Mouse (Mus musculus): ENCODE measurements around the gene Podnl1. TPM values are rescaled to one million over a fixed set of nuclear protein-coding genes. Genes with fewer than 3 reads are reported as not detected.

Podnl1 gene
- total RNA-seq (2021), result not detected
- long read RNA-seq, experiment 1, result 0 reads
- long read RNA-seq, experiment 2, result 0 reads

- Histone ChIP-seq H3K4me3 (no peak within 1 kb of the TSS), H3K27ac (no peak within 1 kb of the TSS)
- intact Hi-C loops (cut with DNase I), result no loop called here
- DNase-seq, result no peak
- TF ChIP-seq CTCF (IDR thresholded peaks at IDR 0.05), result no peak
These were observed at the start of gene Podnl1 for GRCm38 (mm10) chr8:84125656-84126055. Gene Podnl1 (plus strand): TSS chr8:84125989.

GRCm38 (mm10) chr8:84076412-84076811, 49.4 kb upstream of the Podnl1 start:
- Histone ChIP-seq H3K27ac (peak overlapping the region; percentile 68), H3K4me3 (no peak overlapping the region)
- no peak; the same call in 1 of the 2 replicates for TF ChIP-seq CTCF (IDR thresholded peaks at IDR 0.05)
- DNase-seq, result no peak
- intact Hi-C loops (cut with DNase I), result no loop called here

- DNase-seq, result peak; percentile 54
- intact Hi-C loops (cut with DNase I), result no loop called here
- TF ChIP-seq CTCF (IDR thresholded peaks at IDR 0.05), result no peak
- H3K27ac ChIP-seq, result peak overlapping the region; percentile 68
- no peak overlapping the region for H3K4me3 ChIP-seq
These were observed 48.9 kb upstream of the Podnl1 start for GRCm38 (mm10) chr8:84076849-84077248.

GRCm38 (mm10) chr8:84079206-84079605, 46.6 kb upstream of the Podnl1 start:
- DNase-seq, result peak; percentile 7
- intact Hi-C loops (cut with DNase I), result no loop called here
- no peak overlapping the region for H3K4me3 ChIP-seq
- TF ChIP-seq CTCF (IDR thresholded peaks at IDR 0.05), result no peak
- H3K27ac ChIP-seq, result no peak overlapping the region

GRCm38 (mm10) chr8:84083829-84084241, 42.0 kb upstream of the Podnl1 start:
- TF ChIP-seq CTCF (IDR thresholded peaks at IDR 0.05), result peak; percentile 37
- intact Hi-C loops (cut with DNase I), result no loop called here
- H3K27ac ChIP-seq, result peak overlapping the region; percentile 55
- no peak overlapping the region for H3K4me3 ChIP-seq
- DNase-seq, result peak; percentile 86

GRCm38 (mm10) chr8:84084341-84085115, 41.3 kb upstream of the Podnl1 start:
- Histone ChIP-seq H3K27ac (peak overlapping the region; percentile 55), H3K4me3 (no peak overlapping the region)
- no peak for DNase-seq
- TF ChIP-seq CTCF (IDR thresholded peaks at IDR 0.05), result no peak
- intact Hi-C loops (cut with DNase I), result no loop called here

GRCm38 (mm10) chr8:84087156-84087555, 38.6 kb upstream of the Podnl1 start:
- DNase-seq, result no peak
- Histone ChIP-seq H3K4me3 (no peak overlapping the region), H3K27ac (no peak overlapping the region)
- intact Hi-C loops (cut with DNase I), result no loop called here
- TF ChIP-seq CTCF (IDR thresholded peaks at IDR 0.05), result no peak

GRCm38 (mm10) chr8:84087821-84088220, 38.0 kb upstream of the Podnl1 start:
- Histone ChIP-seq H3K4me3 (no peak overlapping the region), H3K27ac (no peak overlapping the region)
- TF ChIP-seq CTCF (IDR thresholded peaks at IDR 0.05), result no peak
- intact Hi-C loops (cut with DNase I), result no loop called here
- no peak for DNase-seq

GRCm38 (mm10) chr8:84089277-84089676, 36.5 kb upstream of the Podnl1 start:
- intact Hi-C loops (cut with DNase I), result no loop called here
- no peak overlapping the region for H3K27ac ChIP-seq
- DNase-seq, result no peak
- H3K4me3 ChIP-seq, result no peak overlapping the region
- TF ChIP-seq CTCF (IDR thresholded peaks at IDR 0.05), result no peak

GRCm38 (mm10) chr8:84090585-84090984, 35.2 kb upstream of the Podnl1 start:
- intact Hi-C loops (cut with DNase I), result no loop called here
- TF ChIP-seq CTCF (IDR thresholded peaks at IDR 0.05), result no peak
- no peak overlapping the region for H3K4me3 ChIP-seq
- DNase-seq, result no peak
- H3K27ac ChIP-seq, result no peak overlapping the region

- intact Hi-C loops (cut with DNase I), result no loop called here
- H3K4me3 ChIP-seq, result no peak overlapping the region
- DNase-seq, result no peak
- TF ChIP-seq CTCF (IDR thresholded peaks at IDR 0.05), result no peak
- no peak overlapping the region for H3K27ac ChIP-seq
These were observed 29.7 kb upstream of the Podnl1 start for GRCm38 (mm10) chr8:84096061-84096460.

- DNase-seq, result no peak
- H3K27ac ChIP-seq, result no peak overlapping the region
- TF ChIP-seq CTCF (IDR thresholded peaks at IDR 0.05), result no peak
- no peak overlapping the region for H3K4me3 ChIP-seq
- intact Hi-C loops (cut with DNase I), result no loop called here
These were observed 27.4 kb upstream of the Podnl1 start for GRCm38 (mm10) chr8:84098376-84098775.

- Histone ChIP-seq H3K4me3 (no peak overlapping the region), H3K27ac (no peak overlapping the region)
- no peak for TF ChIP-seq CTCF (IDR thresholded peaks at IDR 0.05)
- DNase-seq, result no peak
- intact Hi-C loops (cut with DNase I), result loop anchor here (5.0 kb wide), 1 partner anchor 34 kb away; the partner anchor contains the start of genes Gm10643 and Rfx1
These were observed 24.1 kb upstream of the Podnl1 start for GRCm38 (mm10) chr8:84101476-84102270.

All from gastrocnemius, adult 2 months (tissue).